Mouse (Mus musculus) cerebellum, adult 9-10 months (tissue): ENCODE data around the gene Alk.

Experiments used
- DNase-seq: peaks from one replicate; pipeline ENCODE4 v3.0.0; 2022

Gene Alk

DNA sequence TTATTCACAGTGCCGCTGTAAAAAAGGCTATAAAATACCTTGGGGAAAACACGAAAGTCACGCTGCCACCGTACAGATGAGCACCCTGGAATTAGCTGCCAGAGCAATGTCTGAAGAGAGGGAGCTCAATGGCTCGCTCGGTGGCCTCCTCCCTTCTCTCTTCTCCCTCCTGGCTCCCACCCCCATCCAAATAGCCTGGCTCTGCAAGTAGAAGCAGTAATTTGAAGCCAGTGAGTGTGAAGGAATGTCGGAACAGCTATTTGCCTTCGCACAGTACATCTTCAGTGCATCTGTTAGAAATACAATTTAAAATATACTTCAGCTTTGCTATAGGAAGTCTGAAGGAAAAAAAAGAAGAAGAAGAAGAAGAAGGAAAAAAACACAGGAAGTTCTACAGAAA, 208.5 kb downstream of the Alk start:
- no peak for DNase-seq

- no peak for DNase-seq
These were observed 235.4 kb downstream of the Alk start for GRCm38 (mm10) chr17:72368991-72369390.

DNA sequence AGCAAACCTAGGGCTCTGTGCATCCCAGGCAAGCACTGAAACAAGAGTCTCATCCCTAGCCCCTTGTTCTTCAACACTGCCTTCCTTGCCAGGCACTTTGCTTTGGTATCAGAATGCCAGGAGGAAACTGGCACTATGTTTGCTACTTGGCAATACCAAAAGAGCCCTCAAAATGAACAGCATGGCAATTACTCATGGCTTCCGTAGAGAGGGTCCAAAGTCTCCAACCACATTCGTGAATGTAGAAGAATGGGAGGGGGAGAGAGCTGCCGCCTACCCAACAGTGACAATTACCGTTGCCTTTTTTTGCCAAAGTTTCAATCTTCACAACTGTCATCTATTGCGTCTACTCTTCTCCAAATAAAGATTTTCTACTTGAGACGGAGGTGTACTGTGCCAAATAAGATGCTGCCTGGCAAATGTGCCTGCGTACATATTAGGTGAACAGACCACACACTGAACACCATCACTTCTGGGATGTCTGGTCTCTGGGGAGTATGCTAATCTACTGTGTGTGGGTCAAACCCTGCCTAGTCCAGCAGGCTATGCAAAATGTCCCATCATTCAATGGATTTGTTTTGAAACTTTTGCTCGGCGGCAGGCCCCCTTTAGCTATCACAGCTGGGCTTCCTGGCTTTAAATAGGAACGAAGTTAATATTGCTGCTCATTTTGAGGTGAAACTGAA, 241.5 kb downstream of the Alk start:
- DNase-seq, result no peak

DNA sequence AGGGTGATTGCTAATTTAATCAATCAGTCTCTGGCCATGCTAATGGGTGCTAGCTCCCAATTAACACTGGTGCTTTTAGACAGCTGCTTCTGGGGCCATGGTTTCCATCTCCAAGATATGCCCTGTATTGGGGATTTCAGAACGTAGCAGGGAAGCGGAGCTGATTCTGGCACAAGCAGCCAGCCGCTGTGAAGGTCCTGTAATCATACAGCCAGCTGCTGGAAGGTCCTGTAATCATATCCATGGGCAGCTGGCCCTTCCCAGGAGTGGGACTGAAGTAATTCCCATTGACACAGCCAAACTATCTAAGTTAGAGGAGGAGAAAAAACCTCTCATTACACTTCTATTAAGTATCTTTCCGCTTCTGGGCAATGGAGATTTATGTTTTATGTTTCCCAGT, 242.5 kb downstream of the Alk start:
- DNase-seq, result no peak

DNA sequence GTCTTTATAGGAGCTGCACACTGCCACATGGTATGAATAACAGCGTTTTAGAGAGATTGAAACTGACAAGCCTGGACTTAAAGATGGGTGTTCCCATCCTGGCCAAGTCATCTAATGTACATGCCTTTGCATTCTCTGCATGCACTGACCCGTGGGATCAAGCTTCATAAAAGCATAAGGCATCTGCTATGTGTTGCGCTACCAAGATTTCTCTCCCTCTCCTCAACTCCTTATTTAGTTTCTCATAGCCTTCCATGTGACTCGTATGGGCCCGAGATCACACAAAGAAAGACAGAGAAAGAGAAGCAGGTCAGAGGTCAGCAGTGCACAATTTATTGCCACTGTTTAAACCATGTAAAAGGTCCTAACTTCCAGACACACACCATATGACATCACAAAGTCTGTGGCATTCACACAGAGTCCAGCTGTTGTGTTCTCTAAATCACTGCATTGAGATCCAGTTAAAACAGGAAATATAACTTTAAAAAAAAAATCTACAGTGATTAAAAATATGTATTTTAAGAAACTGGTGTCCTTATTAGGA, 247.6 kb downstream of the Alk start:
- no peak for DNase-seq

DNA sequence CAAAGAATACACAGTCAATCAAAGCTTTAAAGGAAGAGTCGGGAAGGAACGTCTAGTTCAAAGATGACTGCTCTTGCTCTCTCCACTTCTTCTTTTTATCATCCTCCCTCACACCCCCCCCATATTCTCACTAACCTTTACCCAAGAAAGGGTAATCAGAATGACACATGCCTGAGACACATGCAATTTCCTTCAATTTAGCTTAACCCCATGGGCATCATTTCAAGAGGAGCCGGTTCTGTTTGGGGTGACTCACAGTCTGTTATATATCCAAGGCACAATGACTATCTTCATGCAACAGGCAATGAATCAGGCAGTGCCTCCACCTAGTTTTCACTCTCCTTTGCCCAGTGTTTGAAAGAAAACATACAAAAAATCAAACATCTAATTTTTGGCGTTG, 265.0 kb downstream of the Alk start:
- no peak for DNase-seq

DNA sequence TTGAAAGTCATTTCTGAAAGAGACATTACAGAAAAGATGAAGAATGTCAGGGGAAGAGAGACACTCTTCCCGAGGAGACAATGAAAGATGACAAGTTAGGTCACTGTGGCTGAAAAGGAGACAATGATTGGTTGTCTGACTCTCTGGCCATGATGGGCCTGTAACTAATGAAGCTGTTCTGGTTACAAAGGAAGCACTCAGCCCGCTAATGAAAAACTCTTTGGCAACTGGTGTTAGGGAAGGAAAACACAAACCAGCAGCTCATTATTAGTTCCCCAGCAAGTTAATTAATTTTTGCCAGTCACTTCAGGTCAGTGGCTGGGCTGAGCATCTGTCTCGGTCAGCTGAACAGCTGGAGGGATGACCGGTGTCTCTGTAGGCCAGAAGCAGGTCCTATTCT, 271.5 kb downstream of the Alk start:
- no peak for DNase-seq

DNA sequence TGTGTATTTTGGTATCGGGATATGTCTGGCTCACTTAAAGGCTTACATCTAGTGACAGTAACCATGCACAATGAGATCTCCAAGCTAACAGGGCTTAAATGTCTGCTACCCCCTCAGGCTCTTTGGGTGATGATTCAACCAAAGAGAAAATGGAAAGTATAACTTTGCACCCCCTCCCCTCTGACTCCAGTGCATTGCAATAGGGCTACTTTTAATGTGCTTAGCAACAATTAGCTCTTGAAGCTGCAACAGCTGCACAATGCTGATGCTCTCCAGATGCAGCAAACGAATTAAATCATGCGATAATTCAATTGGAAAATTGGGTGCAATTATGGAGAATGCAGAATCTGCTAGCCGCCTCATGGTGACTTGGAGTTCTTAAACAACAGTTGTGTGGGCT, 278.5 kb downstream of the Alk start:
- no peak for DNase-seq

- DNase-seq, result no peak
These were observed 284.9 kb downstream of the Alk start for GRCm38 (mm10) chr17:72319576-72319975.

GRCm38 (mm10) chr17:72299651-72300050, 304.8 kb downstream of the Alk start:
- no peak for DNase-seq

DNA sequence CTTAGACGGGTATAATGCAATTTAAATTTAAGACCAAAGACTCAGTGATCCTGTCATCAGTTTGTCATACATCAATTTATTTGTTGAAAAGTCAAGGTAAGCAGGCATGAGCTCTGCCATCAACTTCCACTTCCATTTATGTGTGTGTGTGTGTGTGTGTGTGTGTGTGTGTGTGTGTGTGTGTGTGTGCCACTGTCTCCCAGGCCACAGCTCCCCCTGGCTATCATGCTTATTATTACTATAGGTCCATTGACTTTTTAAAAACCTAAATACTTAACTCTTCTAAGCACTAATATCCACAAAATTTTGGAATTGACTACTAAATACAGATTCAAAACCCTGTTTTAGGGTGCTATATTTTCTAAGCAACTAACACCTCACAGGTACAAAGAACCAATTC, 308.1 kb downstream of the Alk start:
- DNase-seq, result no peak

- no peak for DNase-seq
These were observed 311.2 kb downstream of the Alk start for GRCm38 (mm10) chr17:72293267-72293580.

DNA sequence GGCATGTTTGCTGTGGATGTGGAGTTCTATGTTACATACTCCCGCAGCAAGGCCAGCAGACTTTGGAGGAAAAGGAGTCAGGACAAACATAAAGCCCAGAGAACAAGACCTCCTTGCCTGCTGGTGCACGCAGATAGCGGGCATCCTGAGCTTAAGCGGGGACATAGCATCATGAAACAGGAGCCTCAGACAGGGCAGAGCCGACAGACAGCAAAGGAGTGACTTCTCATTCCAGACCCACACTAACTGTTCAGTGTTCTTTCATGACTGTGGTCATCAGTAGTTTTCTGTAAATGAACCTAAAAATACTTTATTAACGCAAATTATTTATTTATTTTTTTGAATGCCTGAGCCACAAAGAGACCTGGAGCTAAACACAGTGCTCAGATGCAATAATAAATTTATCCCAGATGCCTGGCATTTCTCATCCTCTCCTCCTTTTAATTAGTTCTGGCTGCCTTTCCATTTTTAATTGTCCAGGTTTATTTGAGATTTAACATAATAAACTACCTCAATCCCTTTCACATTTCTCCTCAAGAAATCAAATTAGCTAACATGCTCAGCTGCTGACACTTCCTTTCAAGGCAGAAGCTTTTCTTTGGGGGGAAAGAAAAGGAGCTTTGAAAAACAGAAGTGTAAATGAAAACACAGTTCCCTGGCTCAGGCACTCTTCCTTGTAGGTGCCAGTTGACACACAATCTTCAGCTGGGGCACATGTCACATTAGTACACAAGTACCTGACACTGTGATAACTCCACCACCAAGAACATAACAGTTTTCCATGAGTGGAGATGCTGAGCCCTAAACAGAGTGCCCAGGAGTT, 311.8 kb downstream of the Alk start:
- no peak for DNase-seq

GRCm38 (mm10) chr17:72285961-72286360, 318.5 kb downstream of the Alk start:
- no peak for DNase-seq

- DNase-seq, result no peak
These were observed 326.1 kb downstream of the Alk start for GRCm38 (mm10) chr17:72278296-72278695.

- no peak for DNase-seq
These were observed 327.6 kb downstream of the Alk start for GRCm38 (mm10) chr17:72276778-72277177.

GRCm38 (mm10) chr17:72275391-72275904, 329.0 kb downstream of the Alk start:
- DNase-seq, result no peak

GRCm38 (mm10) chr17:72274205-72274604, 330.2 kb downstream of the Alk start:
- no peak for DNase-seq

GRCm38 (mm10) chr17:72271640-72272039, 332.8 kb downstream of the Alk start:
- DNase-seq, result no peak

DNA sequence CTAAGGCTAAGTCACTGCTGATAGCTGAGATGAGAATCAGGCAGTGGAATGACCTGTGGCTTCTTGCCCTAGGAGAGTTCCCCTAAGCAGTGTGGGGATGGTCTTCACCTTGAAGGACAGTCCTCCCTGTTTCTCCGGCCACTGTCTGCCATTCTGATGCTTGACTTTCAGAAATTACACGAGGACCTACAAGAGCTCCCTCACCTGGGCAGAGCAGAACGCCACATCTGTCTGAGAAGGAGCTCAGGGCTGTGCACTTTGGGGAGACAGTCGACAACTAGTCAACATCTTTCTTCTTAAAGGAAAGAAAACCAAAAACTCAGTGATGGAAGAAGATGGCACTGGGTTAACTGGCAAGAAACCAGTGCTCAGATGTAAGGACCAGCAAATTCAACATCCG, 335.9 kb downstream of the Alk start:
- no peak for DNase-seq

- DNase-seq, result no peak
These were observed 339.0 kb downstream of the Alk start for GRCm38 (mm10) chr17:72265171-72266022.

- no peak for DNase-seq
These were observed 351.0 kb downstream of the Alk start for GRCm38 (mm10) chr17:72253411-72253810.

DNA sequence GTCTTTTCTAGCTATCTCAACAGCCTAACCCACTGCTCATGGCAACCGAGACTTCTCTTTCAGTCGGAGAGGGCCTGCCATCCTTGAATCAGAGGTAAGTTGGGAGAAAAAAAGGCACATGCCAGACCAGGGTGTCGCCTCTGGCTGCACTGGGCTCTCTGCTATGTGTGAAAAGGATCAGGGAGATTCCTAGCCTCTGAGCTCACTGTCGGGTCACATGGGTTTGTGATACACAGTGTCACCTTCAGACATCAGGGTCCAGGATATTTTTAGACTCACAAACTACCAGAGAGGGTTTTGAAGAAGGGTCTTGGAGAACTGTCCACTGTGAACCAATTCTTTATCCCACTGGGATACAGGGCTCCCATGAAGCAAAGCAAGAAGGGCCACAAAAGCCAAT, 352.9 kb downstream of the Alk start:
- no peak for DNase-seq
